Mouse (Mus musculus): ENCODE results near the gene Rab29.
A peak's percentile ranks its signal among the peaks of the same experiment; 100 is the strongest.
"Not testable (repeated sequence)": the region's sequence is repeated elsewhere in the genome, so short reads cannot be mapped to it uniquely, and the experiment has no call there.

The Rab29 gene

GRCm38 (mm10) chr1:131867093-131867945 is at the start of gene Rab29:
TSS of gene Rab29 (plus strand) at chr1:131867224.
- DNase-seq (ENCODE audit: low read depth): peak; percentile 95

- not testable (repeated sequence) for DNase-seq (ENCODE audit: low read depth)
Measured at GRCm38 (mm10) chr1:131820353-131820752, 46.7 kb upstream of the Rab29 start.

GRCm38 (mm10) chr1:131820887-131821328 is 46.1 kb upstream of the Rab29 start:
- no peak for DNase-seq (ENCODE audit: low read depth)

GRCm38 (mm10) chr1:131822292-131822691 is 44.7 kb upstream of the Rab29 start:
- DNase-seq (ENCODE audit: low read depth): no peak

GRCm38 (mm10) chr1:131822856-131823492 is 44.0 kb upstream of the Rab29 start:
- no peak for DNase-seq (ENCODE audit: low read depth)

GRCm38 (mm10) chr1:131823563-131823962 is 43.5 kb upstream of the Rab29 start:
- DNase-seq (ENCODE audit: low read depth): no peak

GRCm38 (mm10) chr1:131824528-131825181 is 42.4 kb upstream of the Rab29 start:
- no peak for DNase-seq (ENCODE audit: low read depth)

- DNase-seq (ENCODE audit: low read depth): peak; percentile 60
Measured at GRCm38 (mm10) chr1:131827207-131827786, 39.7 kb upstream of the Rab29 start, which contains the start of gene Slc41a1. TSS of gene Slc41a1 (plus strand) at chr1:131827493.

GRCm38 (mm10) chr1:131827787-131828258 is 39.2 kb upstream of the Rab29 start:
- DNase-seq (ENCODE audit: low read depth): peak; percentile 98

GRCm38 (mm10) chr1:131828297-131829126 is 38.5 kb upstream of the Rab29 start:
- DNase-seq (ENCODE audit: low read depth): peak; percentile 60

GRCm38 (mm10) chr1:131829279-131829678 is 37.7 kb upstream of the Rab29 start:
- DNase-seq (ENCODE audit: low read depth): no peak

- DNase-seq (ENCODE audit: low read depth): no peak
Measured at GRCm38 (mm10) chr1:131830561-131830960, 36.5 kb upstream of the Rab29 start.

- no peak for DNase-seq (ENCODE audit: low read depth)
Measured at GRCm38 (mm10) chr1:131830971-131831641, 35.9 kb upstream of the Rab29 start.

GRCm38 (mm10) chr1:131837035-131837434 is 30.0 kb upstream of the Rab29 start:
- DNase-seq (ENCODE audit: low read depth): no peak

- DNase-seq (ENCODE audit: low read depth): no peak
Measured at GRCm38 (mm10) chr1:131838542-131838941, 28.5 kb upstream of the Rab29 start.

GRCm38 (mm10) chr1:131839279-131839678 is 27.7 kb upstream of the Rab29 start:
- DNase-seq (ENCODE audit: low read depth): no peak

- no peak for DNase-seq (ENCODE audit: low read depth)
Measured at GRCm38 (mm10) chr1:131842221-131842620, 24.8 kb upstream of the Rab29 start.

GRCm38 (mm10) chr1:131843758-131844157 is 23.3 kb upstream of the Rab29 start:
- no peak for DNase-seq (ENCODE audit: low read depth)

- no peak for DNase-seq (ENCODE audit: low read depth)
Measured at GRCm38 (mm10) chr1:131844883-131845282, 22.1 kb upstream of the Rab29 start.

GRCm38 (mm10) chr1:131846255-131846654 is 20.8 kb upstream of the Rab29 start:
- peak; percentile 58 for DNase-seq (ENCODE audit: low read depth)

GRCm38 (mm10) chr1:131861811-131862210 is 5.2 kb upstream of the Rab29 start:
- DNase-seq (ENCODE audit: low read depth): no peak

Data from naive thymus-derived CD4-positive, alpha-beta T cell, adult 2 months (primary cell).